Mouse (Mus musculus) MEL (cell line): ENCODE measurements around the gene Slc5a5.

Experiments
- CHD1 ChIP-seq: IDR thresholded peaks from 2 replicates; pipeline ENCODE4 v1.6.1; 2012; ENCODE audit warnings: low read depth, mild to moderate bottlenecking, inconsistent platforms, low read length, improper control_type of control experiment
- CTCF ChIP-seq, 3 experiments: IDR thresholded peaks in 2 of 3; conservative IDR thresholded peaks in 1 of 3; 2 replicates each; pipeline ENCODE4 v1.5.1; 2011 to 2012; ENCODE audit warnings: low read length in 3 of 3, low read depth in 2 of 3, mild to moderate bottlenecking in 2 of 3, improper control_type of control experiment in 1 of 3, inconsistent platforms in 1 of 3, mixed read lengths in 1 of 3, moderate library complexity in 1 of 3; ENCODE audit not compliant: control insufficient read depth in 1 of 3, insufficient read depth in 1 of 3, poor library complexity in 1 of 3, severe bottlenecking in 1 of 3
- POLR2A ChIP-seq, 2 experiments: IDR thresholded peaks; 2 replicates each; pipeline ENCODE4 v1.6.1; 2011 to 2012; ENCODE audit warnings: low read length in 2 of 2, mild to moderate bottlenecking in 2 of 2, control low read depth in 1 of 2, improper control_type of control experiment in 1 of 2, low read depth in 1 of 2, moderate library complexity in 1 of 2; ENCODE audit not compliant: control insufficient read depth in 1 of 2, insufficient read depth in 1 of 2, poor library complexity in 1 of 2
- POLR2AphosphoS5 ChIP-seq: IDR thresholded peaks from 2 replicates; pipeline ENCODE4 v1.6.1; 2012; ENCODE audit warnings: low read depth, borderline replicate concordance, mild to moderate bottlenecking, inconsistent platforms, low read length, moderate library complexity, mixed read lengths
- USF1 ChIP-seq: IDR thresholded peaks from 2 replicates; pipeline ENCODE4 v1.6.1; 2014; ENCODE audit warnings: low read depth, mild to moderate bottlenecking, inconsistent platforms, low read length, improper control_type of control experiment, moderate library complexity

- TF ChIP-seq USF1: no peak
- no peak for TF ChIP-seq CTCF (IDR thresholded peaks at IDR 0.05 in 2 of 3, conservative IDR thresholded peaks at IDR 0.05 in 1 of 3; ENCODE audit: control insufficient read depth in 1 of 3, insufficient read depth in 1 of 3, low read depth in 2 of 3, low read length in 3 of 3, poor library complexity in 1 of 3, severe bottlenecking in 1 of 3)
- no peak for TF ChIP-seq POLR2AphosphoS5
- TF ChIP-seq CHD1: no peak
- 0 out of 4 replicates have a peak, but pooled peaks of 1 of the 2 experiments have one; percentile 32 for TF ChIP-seq POLR2A (IDR thresholded peaks at IDR 0.05; ENCODE audit: control insufficient read depth in 1 of 2, insufficient read depth in 1 of 2, low read depth in 1 of 2, low read length in 2 of 2, poor library complexity in 1 of 2)
Observed at GRCm38 (mm10) chr8:70864712-70865221, 27.8 kb downstream of the Slc5a5 start.
